Mouse (Mus musculus) midbrain, embryonic 16.5 days (tissue): Measurements from ENCODE around the gene Prr5l. TPM values are rescaled to one million over a fixed set of nuclear protein-coding genes. Genes with fewer than 3 reads are reported as not detected.

Experiments
- ATAC-seq: fragments of 200-750 bp; cut with Nextera tagmentation; 2 replicates; pipeline ENCODE4 v1.8.0; 2017; ENCODE audit warnings: moderate TSS enrichment
- H3K27ac ChIP-seq: fragments of 300-500 bp; sonication (generic); 2 replicates; pipeline ENCODE4 v1.5.1; 2014; ENCODE audit warnings: mild to moderate bottlenecking, low read length, mixed read lengths
- H3K27me3 ChIP-seq: fragments of 300-500 bp; sonication (generic); 2 replicates; pipeline ENCODE4 v1.6.1; 2014; ENCODE audit warnings: low read depth, low read length, mixed read lengths; ENCODE audit not compliant: control insufficient read depth, insufficient read depth
- H3K36me3 ChIP-seq: fragments of 300-500 bp; sonication (generic); 2 replicates; pipeline ENCODE4 v1.6.1; 2014; ENCODE audit warnings: mild to moderate bottlenecking, low read length, moderate library complexity, mixed read lengths; ENCODE audit not compliant: control insufficient read depth, insufficient read depth
- H3K4me1 ChIP-seq: fragments of 300-500 bp; sonication (generic); 2 replicates; pipeline ENCODE4 v1.6.1; 2014; ENCODE audit warnings: mild to moderate bottlenecking, low read length, mixed read lengths; ENCODE audit not compliant: control insufficient read depth, insufficient read depth
- H3K4me2 ChIP-seq: fragments of 300-500 bp; sonication (generic); 2 replicates; pipeline ENCODE4 v1.6.1; 2014; ENCODE audit warnings: mild to moderate bottlenecking, low read length, mixed read lengths
- H3K4me3 ChIP-seq: fragments of 300-500 bp; sonication (generic); 2 replicates; pipeline ENCODE4 v1.5.1; 2014; ENCODE audit warnings: low read depth, mild to moderate bottlenecking, low read length, moderate library complexity, mixed read lengths
- H3K9ac ChIP-seq: fragments of 300-500 bp; sonication (generic); 2 replicates; pipeline ENCODE4 v1.6.1; 2014; ENCODE audit warnings: low read depth, low read length, mixed read lengths
- H3K9me3 ChIP-seq: fragments of 300-500 bp; sonication (generic); replicated peaks from 2 replicates; pipeline ENCODE4 v1.6.1; 2014; ENCODE audit warnings: mild to moderate bottlenecking, low read length, mixed read lengths; ENCODE audit not compliant: control insufficient read depth, poor library complexity, severe bottlenecking
- WGBS: fragments of 180-500 bp; shearing (Covaris S2); extraction: QIAGEN DNeasy Blood & Tissue Kit; methylation state at CpG from one replicate; pipeline ENCODE4 v1.1.7; 2014; 5-methylcytosine and 5-hydroxymethylcytosine counted together
- polyA plus RNA-seq: library from polyadenylated mRNA; unstranded; fragments of >200 nt; fragmentation: Nextera tagmentation; extraction: Ambion mirVana; gene quantifications from 2 replicates; pipeline ENCODE4 v1.2.1, GENCODE M21; 2015

The Prr5l gene
- polyA plus RNA-seq, 1 experiment from 2014 or later: 4.7 TPM

- ATAC-seq: no peak
- H3K36me3 ChIP-seq: no peaks in the 10 kb centered on the region
- no peak overlapping the region for H3K4me3 ChIP-seq
- no peak overlapping the region for H3K4me2 ChIP-seq
- no peaks in the 10 kb centered on the region for H3K27me3 ChIP-seq
- WGBS: 83% methylated on average over 15 of the region's 15 CpGs
- H3K9me3 ChIP-seq: 0 out of 2 replicates have a peak, but pooled peaks cover 2% of the 10 kb centered on the region
- no peak overlapping the region for H3K9ac ChIP-seq
- H3K27ac ChIP-seq: no peak overlapping the region
- H3K4me1 ChIP-seq: peaks cover 8% of the 10 kb centered on the region
Observed at GRCm38 (mm10) chr2:101909326-101910080, 26.7 kb upstream of the Prr5l start.

GRCm38 (mm10) chr2:101908773-101909172 lies 25.9 kb upstream of the Prr5l start:
- peaks cover 8% of the 10 kb centered on the region for H3K4me1 ChIP-seq
- no peak overlapping the region for H3K27ac ChIP-seq
- H3K4me2 ChIP-seq: no peak overlapping the region
- H3K9me3 ChIP-seq: 0 out of 2 replicates have a peak, but pooled peaks cover 2% of the 10 kb centered on the region
- ATAC-seq: no peak
- WGBS: 71% methylated on average over 13 of the region's 13 CpGs
- H3K9ac ChIP-seq: no peak overlapping the region
- no peaks in the 10 kb centered on the region for H3K36me3 ChIP-seq
- no peaks in the 10 kb centered on the region for H3K27me3 ChIP-seq
- H3K4me3 ChIP-seq: no peak overlapping the region

- ATAC-seq: no peak
- H3K9me3 ChIP-seq: 0 out of 2 replicates have a peak, but pooled peaks cover 2% of the 10 kb centered on the region
- no peak overlapping the region for H3K9ac ChIP-seq
- no peaks in the 10 kb centered on the region for H3K27me3 ChIP-seq
- H3K4me3 ChIP-seq: no peak overlapping the region
- no peaks in the 10 kb centered on the region for H3K36me3 ChIP-seq
- peaks cover 8% of the 10 kb centered on the region for H3K4me1 ChIP-seq
- WGBS: 74% methylated on average over 10 of the region's 10 CpGs
- no peak overlapping the region for H3K27ac ChIP-seq
- H3K4me2 ChIP-seq: no peak overlapping the region
Observed at GRCm38 (mm10) chr2:101907386-101908022, 24.7 kb upstream of the Prr5l start.

GRCm38 (mm10) chr2:101906379-101906690 lies 23.5 kb upstream of the Prr5l start:
- Histone ChIP-seq H3K27ac (peak overlapping the region; percentile 43), H3K36me3 (no peaks in the 10 kb centered on the region), H3K9ac (peak overlapping the region; percentile 42), H3K9me3 (no peaks in the 10 kb centered on the region), H3K4me3 (no peak overlapping the region), H3K4me2 (peak overlapping the region; percentile 44), H3K4me1 (peaks cover 8% of the 10 kb centered on the region), H3K27me3 (no peaks in the 10 kb centered on the region)
- WGBS: 35% methylated on average over 5 of the region's 5 CpGs
- ATAC-seq: peak; percentile 63

- H3K36me3 ChIP-seq: no peaks in the 10 kb centered on the region
- peaks cover 8% of the 10 kb centered on the region for H3K4me1 ChIP-seq
- peak overlapping the region; percentile 3; the same call in 1 of the 2 replicates for H3K4me3 ChIP-seq
- peak; percentile 85 for ATAC-seq
- H3K4me2 ChIP-seq: peak overlapping the region; percentile 44
- peak overlapping the region; percentile 43 for H3K27ac ChIP-seq
- peak overlapping the region; percentile 49 for H3K9ac ChIP-seq
- WGBS: 11% methylated on average over 21 of the region's 21 CpGs
- no peaks in the 10 kb centered on the region for H3K9me3 ChIP-seq
- H3K27me3 ChIP-seq: no peaks in the 10 kb centered on the region
Observed at GRCm38 (mm10) chr2:101905534-101906378, 22.9 kb upstream of the Prr5l start.

GRCm38 (mm10) chr2:101902196-101902595 lies 19.4 kb upstream of the Prr5l start:
- WGBS: 74% methylated on average over 4 of the region's 4 CpGs
- H3K27ac ChIP-seq: no peak overlapping the region

GRCm38 (mm10) chr2:101896425-101897204 lies 13.8 kb upstream of the Prr5l start:
- ATAC-seq: 0 out of 2 replicates have a peak, but pooled peaks have one; percentile 47
- WGBS: 67% methylated on average over 10 of the region's 10 CpGs
- peaks cover 9% of the 10 kb centered on the region; the same call in 1 of the 2 replicates for H3K4me1 ChIP-seq
- H3K4me3 ChIP-seq: no peak overlapping the region
- H3K36me3 ChIP-seq: no peaks in the 10 kb centered on the region; the same call in 1 of the 2 replicates
- no peak overlapping the region for H3K9ac ChIP-seq
- H3K9me3 ChIP-seq: no peaks in the 10 kb centered on the region
- H3K4me2 ChIP-seq: no peak overlapping the region
- no peaks in the 10 kb centered on the region for H3K27me3 ChIP-seq
- no peak overlapping the region for H3K27ac ChIP-seq

More at GRCm38 (mm10) chr2:101902196-101902595, 19.4 kb upstream of the Prr5l start:
- no peak for ATAC-seq
- Histone ChIP-seq H3K27me3 (no peaks in the 10 kb centered on the region), H3K4me1 (peaks cover 8% of the 10 kb centered on the region), H3K36me3 (no peaks in the 10 kb centered on the region), H3K9ac (no peak overlapping the region), H3K9me3 (no peaks in the 10 kb centered on the region), H3K4me2 (no peak overlapping the region), H3K4me3 (no peak overlapping the region)

GRCm38 (mm10) chr2:101894126-101894525 lies 11.3 kb upstream of the Prr5l start:
- no peaks in the 10 kb centered on the region for H3K9me3 ChIP-seq
- no peak overlapping the region for H3K4me2 ChIP-seq
- H3K36me3 ChIP-seq: no peaks in the 10 kb centered on the region; the same call in 1 of the 2 replicates
- H3K27me3 ChIP-seq: no peaks in the 10 kb centered on the region
- no peak overlapping the region for H3K27ac ChIP-seq
- H3K9ac ChIP-seq: no peak overlapping the region
- H3K4me1 ChIP-seq: peaks cover 9% of the 10 kb centered on the region; the same call in 1 of the 2 replicates
- WGBS: 95% methylated on average over 3 of the region's 3 CpGs
- no peak for ATAC-seq
- H3K4me3 ChIP-seq: no peak overlapping the region
